Mouse (Mus musculus) myocyte (in vitro differentiated cells): ENCODE results near the gene Rgs13.
"Not testable (repeated sequence)": the region's sequence is repeated elsewhere in the genome, so short reads cannot be mapped to it uniquely, and the experiment has no call there.

ENCODE experiments used
- CEBPB ChIP-seq: IDR thresholded peaks from 2 replicates; pipeline ENCODE4 v1.6.1; 2011; ENCODE audit warnings: mild to moderate bottlenecking, moderate library complexity; ENCODE audit not compliant: poor library complexity, insufficient read depth, severe bottlenecking
- POLR2A ChIP-seq: IDR thresholded peaks from one replicate; pipeline ENCODE4 v1.6.1; 2011; ENCODE audit warnings: low read depth, mild to moderate bottlenecking, control low read depth, moderate library complexity; ENCODE audit not compliant: insufficient read length
- SRF ChIP-seq: IDR thresholded peaks from one replicate; pipeline ENCODE4 v1.6.1; 2011; ENCODE audit warnings: low read depth; ENCODE audit not compliant: control insufficient read depth, insufficient read length

GRCm38 (mm10) chr1:144141398-144141797 lies 35.8 kb downstream of the Rgs13 start:
- not testable (repeated sequence) for TF ChIP-seq SRF, POLR2A, CEBPB
